Mouse (Mus musculus) splenic B cell, adult 2 months (primary cell): ENCODE data around the gene Lif.

ENCODE experiments used
- DNase-seq: peaks from one replicate; pipeline ENCODE4 v3.0.0-alpha.2; 2011; ENCODE audit warnings: low read depth, low spot score
- H3K27me3 ChIP-seq: 2 replicates; pipeline ENCODE4 v1.6.1; 2012; ENCODE audit warnings: mild to moderate bottlenecking, low read length, moderate library complexity, mixed read lengths; ENCODE audit not compliant: control insufficient read depth, poor library complexity, insufficient read depth, severe bottlenecking
- H3K36me3 ChIP-seq: 2 replicates; pipeline ENCODE4 v1.6.1; 2012; ENCODE audit warnings: mild to moderate bottlenecking, low read length, moderate library complexity, mixed read lengths; ENCODE audit not compliant: control insufficient read depth, poor library complexity, insufficient read depth, severe bottlenecking

Lif gene

DNA sequence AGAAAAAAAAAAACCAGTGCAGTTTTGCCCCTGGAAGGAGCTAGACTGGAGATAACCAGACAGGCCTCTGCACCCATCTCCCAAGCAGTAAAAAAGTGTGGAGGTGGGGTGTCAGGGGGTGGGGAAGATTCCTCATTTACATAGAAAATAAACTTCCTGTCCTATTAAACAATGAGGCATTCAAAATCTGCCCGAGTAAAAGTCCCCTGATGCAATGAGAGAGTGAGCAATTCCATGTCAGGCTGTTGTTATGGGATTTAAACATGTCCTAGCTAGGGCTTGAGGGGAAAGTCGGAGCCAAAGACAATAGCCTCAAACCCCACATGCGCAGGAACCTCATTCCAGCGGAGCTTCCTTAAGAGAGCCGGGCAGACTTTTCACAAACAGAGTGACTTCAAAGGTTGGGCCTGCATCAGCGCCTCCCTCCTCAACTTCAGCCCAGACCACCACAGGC, 50.7 kb downstream of the Lif start:
- Histone ChIP-seq H3K27me3 (no peaks in the 10 kb centered on the region), H3K36me3 (no peaks in the 10 kb centered on the region)
- DNase-seq = no peak

DNA sequence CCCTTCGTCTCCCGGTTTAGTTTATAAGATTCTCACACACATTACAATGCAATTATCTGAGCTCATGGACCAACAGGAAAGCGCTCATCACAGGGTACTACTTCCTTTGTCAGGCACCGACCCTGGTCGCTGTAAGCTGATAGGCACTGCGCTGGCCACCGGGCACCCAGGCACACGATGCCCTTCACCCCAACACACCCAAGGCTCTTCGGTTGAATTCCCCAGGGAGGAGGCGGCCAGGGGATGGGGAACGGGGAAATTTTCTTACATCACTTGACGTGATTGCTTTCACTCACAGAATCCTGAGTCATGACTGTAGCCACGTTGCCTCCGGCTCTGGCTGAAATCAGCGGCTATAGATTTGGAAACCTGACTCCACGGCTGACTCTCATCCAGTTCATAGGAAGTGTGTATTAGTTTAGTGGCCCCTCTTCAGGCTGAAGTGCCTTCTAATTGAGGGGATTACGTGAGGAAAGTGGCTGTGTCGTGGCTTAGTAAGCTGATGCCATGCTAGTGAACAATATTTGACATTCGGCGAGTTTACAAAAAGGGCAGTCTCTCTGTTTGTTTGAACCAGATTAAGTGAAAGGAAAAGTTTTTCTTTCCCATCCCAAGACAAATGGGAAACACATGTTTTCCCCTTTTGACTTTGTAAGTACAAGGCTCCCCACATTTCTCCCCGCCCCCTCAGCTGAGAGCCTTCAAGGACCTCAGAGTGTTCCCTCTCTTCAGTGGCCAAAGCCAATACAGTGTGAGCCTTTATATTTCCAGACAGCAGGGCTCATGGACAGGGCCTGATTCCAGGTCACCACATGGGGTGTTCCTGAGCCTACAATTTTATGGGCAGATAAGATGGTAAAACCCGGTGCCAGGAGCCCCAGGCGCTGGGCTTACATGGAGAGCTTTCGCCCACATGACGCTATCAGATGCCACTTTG, 51.4 kb downstream of the Lif start:
- no peaks in the 10 kb centered on the region for H3K27me3 ChIP-seq
- DNase-seq = no peak

DNA sequence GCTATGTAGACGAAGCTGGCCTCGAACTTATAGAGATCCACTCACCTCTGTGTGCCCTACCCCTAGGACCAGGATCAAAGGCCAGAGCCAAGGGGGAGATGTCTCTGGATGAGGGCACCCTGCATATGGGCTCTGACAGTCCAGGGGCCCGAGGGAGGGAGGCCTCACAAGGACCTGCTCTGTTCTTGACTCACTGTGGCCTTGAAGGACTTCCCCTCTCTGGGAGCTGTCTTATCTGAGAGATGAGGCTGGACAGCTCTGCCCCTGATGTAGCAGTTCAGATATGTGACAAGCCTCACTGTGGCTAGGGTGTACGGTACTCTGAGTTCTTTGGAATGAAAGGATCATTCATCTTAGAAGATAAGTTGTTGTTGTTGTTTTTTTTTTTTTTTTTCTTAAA, 52.3 kb downstream of the Lif start:
- Histone ChIP-seq H3K27me3 (no peaks in the 10 kb centered on the region), H3K36me3 (no peaks in the 10 kb centered on the region)
- no peak for DNase-seq

More for the DNA sequence above, 51.4 kb downstream of the Lif start:
- no peaks in the 10 kb centered on the region for H3K36me3 ChIP-seq

DNA sequence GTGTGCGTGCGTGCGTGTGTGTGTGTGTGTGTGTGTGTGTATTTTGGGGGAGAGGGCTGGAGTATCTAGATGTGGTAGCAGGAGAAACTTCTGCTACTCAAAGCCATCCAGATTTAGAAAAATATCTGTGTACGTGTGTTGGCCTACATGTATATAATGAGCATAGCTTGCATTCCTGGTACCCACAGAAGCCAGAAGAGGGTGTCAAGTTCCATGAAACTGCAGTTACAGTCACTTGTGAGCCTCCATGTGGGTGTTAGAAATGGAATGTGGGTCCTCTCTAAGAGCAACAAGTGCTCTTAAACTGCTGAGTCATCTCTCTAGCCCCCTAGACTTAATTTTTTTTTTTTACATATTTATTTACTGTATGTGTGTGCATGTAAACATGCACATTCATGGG, 53.0 kb downstream of the Lif start:
- H3K36me3 ChIP-seq = no peaks in the 10 kb centered on the region
- no peak for DNase-seq
- H3K27me3 ChIP-seq = no peaks in the 10 kb centered on the region

DNA sequence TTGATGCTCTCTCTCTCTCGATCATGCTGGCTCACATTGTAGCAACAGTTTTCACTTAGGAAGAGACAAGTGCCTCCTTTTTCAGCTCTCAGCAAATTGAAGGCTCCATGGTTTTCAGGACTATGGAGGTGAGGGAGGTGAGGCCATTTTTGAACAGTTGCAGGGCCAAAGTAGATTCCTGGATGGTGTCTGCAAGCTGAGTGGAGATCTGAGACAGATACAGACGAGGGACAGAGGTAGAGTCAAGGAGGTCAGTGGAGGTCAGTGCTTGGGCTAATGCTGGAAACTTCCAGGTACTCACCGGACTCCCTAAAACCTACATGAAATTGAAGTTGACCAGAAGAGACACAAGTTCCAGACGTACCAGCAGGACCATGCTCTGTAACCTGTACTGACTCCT, 54.8 kb downstream of the Lif start:
- DNase-seq = no peak
- H3K36me3 ChIP-seq = no peaks in the 10 kb centered on the region
- no peaks in the 10 kb centered on the region for H3K27me3 ChIP-seq

DNA sequence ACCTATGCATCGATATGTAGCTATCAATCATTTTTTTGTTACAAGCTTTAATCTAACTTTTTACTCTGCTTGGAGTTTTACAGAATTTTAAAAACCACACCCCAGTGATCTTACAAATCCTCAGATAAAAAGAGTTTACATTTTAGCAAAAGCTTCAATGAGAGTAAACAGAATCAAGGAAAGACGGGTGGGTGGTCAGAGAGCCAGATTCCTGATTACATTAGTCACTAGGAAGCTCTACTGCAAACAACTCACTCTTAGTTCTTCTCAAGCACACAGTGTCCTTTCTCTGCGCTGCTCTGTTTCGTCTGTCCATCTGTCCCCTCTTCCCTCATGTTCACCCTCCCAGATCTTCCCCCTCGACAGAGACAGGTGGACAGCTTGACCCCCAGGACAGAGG, 59.9 kb downstream of the Lif start:
- Histone ChIP-seq H3K27me3 (no peaks in the 10 kb centered on the region), H3K36me3 (no peaks in the 10 kb centered on the region)
- no peak for DNase-seq

DNA sequence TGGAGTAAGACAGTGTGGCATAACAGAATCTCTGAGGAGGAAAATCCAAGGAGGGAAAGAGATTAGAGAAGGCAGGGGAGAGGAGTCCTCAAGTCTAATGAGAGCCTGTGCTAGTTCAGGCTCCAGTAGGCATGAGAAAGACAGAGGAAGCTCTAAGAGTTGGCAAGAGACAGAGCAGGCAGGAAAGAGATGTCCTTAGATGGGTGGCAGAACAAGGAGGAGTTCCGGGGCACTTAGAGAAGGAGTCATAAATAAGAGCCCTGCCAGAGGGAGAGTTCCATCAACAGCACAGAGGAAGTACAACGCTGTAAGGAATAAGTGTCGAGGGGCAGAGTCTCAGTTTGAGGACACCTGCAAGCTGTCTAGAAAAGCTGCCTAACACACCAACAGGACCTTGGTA, 60.7 kb downstream of the Lif start:
- no peaks in the 10 kb centered on the region for H3K36me3 ChIP-seq
- DNase-seq = no peak
- no peaks in the 10 kb centered on the region for H3K27me3 ChIP-seq

DNA sequence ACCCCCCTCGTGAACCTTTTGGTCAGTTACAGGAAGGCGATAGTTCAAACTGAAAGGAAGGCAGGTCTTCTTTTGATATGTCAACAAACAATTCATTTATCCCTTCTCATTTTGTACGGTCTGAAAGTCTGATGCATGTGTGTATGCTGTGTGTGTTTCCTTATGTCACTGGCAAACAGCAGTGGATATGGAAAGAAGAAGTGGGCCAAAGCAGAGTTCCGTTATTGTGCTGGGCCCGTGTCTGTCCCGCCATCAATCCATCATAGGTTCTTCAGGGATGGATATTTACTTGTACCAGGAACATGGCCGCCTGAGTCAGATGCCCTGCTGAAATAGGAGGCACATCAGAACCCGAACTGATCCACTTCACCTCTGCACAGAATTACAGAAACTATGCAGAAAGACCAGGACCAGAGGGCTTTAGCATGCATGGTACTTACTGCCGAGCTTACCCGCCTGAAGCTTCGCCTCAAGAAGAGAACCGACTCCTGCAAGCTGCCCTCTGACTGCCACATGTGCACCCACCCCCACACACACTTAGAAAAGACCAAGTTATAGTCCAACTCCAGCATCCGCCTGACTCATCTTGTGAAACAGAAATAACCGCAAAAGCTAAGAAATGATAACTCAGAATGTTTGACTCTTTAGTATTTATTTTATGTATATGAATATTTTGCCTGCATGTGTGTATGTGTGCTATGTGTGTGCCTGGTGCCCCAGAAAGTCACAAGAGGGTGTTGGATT, 62.0 kb downstream of the Lif start:
- Histone ChIP-seq H3K36me3 (no peaks in the 10 kb centered on the region), H3K27me3 (no peaks in the 10 kb centered on the region)
- no peak for DNase-seq

DNA sequence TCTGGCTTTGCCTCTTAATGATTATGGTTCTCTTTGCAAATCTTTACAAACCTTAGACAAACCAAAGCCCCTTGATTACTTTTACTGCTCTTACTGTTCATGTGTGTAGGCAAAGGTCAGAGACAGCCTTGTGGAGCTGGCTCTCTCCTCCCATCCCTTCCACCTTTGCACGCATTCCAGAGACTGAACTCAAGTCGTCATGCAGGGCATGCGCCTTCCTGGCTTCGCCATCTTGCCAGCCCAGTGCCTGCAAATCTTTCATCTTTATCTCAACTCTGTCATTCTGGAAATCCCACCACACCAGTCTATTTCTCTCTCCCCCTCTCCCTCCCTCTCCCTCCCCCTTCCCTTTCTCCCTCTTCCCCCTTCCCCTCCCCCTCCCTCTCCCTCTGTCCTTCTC, 63.5 kb downstream of the Lif start:
- H3K27me3 ChIP-seq = no peaks in the 10 kb centered on the region

More for the DNA sequence above, 63.5 kb downstream of the Lif start:
- H3K36me3 ChIP-seq = no peaks in the 10 kb centered on the region
- DNase-seq = no peak
